Mouse (Mus musculus) adipocyte (in vitro differentiated cells): ENCODE data around the gene Cxcr2.

Experiments
- DNase-seq: peaks from one replicate; pipeline ENCODE4 v3.0.0-alpha.2; 2016; ENCODE audit warnings: low spot score

Cxcr2 gene

DNA sequence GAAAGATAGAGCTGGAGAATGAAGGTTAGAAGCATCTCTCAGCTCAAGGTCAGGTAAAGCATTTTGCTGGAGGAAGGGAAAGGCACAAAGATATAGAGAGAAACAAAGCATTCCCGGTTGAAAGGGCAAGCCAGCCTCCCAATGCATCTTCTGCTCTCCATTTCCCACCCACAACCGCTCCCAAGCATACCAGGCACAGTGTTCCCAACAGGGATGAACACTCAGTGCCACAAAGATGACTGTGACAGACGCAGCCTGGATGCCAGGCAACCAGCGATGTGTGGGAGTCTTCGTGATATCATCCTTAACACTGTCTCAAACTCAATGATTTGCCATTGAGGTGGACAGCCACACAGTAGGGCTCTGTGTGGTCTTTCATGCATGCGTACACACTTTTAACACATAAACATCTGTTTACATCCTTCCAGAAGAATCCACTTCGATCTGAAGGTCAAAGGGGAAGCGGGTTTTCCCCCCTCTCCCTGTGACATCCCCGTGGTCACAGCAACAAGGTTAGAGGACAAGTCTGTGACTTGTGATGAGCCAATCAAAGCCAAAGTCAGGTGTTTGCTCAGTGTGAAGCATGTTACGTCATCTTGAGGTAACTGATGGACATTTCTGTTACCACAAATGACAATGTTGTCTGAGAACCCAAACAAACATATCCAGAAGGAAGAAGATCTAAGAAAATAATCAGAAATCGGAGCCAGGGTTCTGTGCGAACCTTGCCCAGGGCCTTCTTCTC is 44.1 kb downstream of the Cxcr2 start:
- no peak for DNase-seq

DNA sequence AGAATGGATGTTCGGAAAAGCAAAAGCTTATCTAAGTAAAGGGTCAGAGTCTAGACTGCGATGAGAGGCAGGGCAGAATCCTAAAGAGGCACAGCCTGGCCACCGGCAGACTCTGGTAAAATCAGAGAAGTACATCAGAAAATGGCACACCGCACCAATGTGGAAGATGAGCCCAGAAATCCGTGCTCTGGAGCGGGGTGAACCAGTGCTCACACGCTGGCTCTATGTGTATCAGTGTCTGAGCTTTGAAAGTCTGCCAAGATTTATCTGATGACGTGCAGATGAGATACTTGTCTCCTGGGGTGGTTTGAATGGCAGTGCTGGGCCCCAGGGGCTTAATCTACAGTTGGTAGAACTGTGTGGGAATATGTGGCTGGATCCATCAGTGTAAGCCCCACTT is 45.3 kb downstream of the Cxcr2 start:
- no peak for DNase-seq

DNA sequence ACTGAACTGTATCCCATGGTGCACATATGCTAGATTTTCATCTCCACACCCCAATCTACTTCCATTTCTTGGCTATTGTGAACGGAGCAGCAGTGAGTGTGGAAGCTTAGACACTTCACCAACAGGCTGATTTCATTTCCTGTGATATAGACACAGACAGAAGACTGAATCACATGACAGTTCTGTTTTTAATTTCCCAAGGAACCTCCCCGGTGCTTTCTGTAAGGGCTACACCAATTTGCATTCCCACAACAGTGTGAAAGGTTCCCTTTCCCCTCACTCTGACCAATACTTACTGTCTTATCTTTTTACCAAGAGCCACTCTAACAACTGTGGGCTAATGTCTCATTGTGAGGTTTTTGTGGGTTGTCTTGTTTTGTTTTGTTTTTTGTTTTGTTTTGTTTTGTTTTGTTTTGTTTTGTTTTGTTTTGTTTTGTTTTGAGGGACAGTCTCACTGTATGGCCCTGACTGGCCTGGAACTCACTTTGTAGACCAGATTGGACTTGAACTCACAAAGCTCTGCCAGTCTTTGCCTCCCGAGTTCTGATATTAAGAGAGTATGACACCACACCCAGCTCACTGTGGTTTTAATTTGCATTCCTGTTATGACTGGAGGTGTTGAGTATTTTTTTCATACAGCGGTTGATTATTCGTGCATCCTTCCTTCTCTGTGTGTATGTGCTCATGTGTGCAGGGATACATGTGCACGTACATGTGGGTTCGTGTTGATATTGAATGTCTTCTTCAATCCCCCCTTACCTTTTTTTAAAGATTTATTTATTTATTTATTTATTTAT is 47.5 kb downstream of the Cxcr2 start:
- DNase-seq = no peak

DNA sequence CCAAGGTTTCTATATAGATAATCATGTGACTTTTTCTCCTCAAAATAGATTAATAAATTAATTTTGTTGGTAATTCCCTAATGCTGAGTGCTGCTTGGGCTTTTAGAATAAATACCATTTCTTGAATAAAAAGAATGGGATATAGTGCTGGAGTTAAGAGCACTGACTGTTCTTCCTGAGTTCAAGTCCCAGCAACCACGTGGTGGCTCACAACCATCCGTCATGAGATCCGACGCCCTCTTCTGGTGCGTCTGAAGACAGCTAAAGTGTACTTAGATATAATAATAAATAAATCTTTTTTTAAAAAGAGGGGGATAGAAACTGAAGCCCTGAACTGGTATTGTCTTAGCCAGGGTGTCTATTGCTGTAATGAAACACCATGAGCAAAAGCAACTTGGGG is 49.7 kb downstream of the Cxcr2 start:
- no peak for DNase-seq

DNA sequence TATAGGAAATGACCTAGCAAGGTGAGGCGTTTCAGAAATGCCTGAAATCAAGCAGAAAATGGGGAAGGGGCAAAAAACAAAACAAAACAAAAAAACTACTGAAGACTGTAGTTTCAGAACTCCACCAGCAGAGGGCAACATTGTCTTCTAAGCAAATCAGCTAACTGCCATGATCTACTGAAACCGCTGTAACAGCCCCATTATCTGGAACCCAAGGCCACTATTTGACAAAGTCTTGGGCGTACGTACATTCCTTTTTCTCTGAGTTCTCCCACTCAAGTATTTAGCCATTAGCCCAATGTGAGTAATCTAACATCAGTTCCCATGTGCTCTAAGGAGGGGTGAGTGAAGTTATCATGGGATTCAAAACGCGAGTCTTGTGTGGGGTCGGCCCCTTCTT is 52.1 kb downstream of the Cxcr2 start:
- DNase-seq = peak; percentile 60

DNA sequence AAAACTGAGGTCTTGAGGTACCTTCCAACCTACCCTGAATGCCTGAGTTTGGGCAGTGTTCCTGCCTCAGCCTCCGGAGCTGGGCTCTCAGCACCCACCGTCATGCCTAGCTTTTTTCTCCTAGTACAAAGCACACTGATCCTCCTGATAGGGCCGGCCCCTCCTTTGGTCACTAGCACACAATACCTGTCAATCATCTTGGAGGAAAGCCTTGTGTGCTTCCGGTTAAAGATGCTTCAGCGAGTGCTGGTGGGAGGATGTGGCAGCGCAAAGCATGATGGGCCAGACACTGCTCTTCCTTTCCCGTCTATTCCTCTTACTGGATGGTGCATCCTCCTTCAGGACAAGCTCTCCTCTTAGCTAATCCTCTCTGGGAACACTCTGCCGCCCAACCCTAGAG is 52.9 kb downstream of the Cxcr2 start:
- no peak for DNase-seq

DNA sequence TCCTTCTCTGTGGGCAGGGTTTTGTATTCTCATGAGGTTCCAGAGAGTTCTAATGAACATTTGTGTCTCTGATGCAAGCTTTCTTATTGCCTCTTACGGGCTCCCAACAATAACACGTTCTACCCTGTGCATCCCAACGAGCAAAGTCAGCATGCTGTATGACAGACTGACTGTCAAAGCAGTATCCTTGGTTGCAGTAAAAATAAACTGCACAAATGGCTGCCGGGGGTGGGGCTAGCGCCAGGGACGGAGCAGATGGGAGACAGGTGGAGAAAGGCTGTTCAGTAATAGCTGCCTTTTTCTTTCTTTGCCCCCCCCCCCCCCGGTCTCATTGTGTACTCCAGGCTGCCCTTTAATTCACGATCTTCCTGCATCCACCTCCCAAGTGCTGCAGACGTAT is 54.1 kb downstream of the Cxcr2 start:
- DNase-seq = no peak

DNA sequence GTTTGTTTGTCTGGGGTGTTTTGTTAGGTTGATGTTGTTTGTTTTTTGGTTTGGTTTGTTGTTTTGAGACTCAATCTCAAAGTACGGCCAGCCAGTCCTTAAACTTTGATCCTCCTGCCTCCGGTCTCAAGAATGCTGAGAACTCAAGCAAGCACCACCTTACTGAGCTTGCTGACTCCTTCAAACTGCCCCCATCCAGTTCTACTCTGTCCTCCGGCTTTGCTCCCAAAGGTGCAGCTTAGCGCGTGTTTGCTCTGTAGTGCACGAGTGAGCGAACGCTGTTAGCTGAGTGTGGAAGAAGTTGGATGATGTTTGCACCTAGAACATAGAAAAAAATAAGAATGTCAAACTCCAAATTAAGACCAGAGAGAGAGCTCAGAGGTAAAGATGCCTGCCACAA is 55.2 kb downstream of the Cxcr2 start:
- no peak for DNase-seq
